Mouse (Mus musculus) midbrain, postnatal 0 days (tissue): ENCODE data around the gene Nyap1. TPM values are rescaled to one million over a fixed set of nuclear protein-coding genes. Genes with fewer than 3 reads are reported as not detected.

Source experiments
- ATAC-seq: fragments of 200-750 bp; cut with Nextera tagmentation; 2 replicates; pipeline ENCODE4 v1.8.0; 2017; ENCODE audit warnings: moderate number of reproducible peaks, mild to moderate bottlenecking, moderate TSS enrichment, moderate library complexity; ENCODE audit not compliant: low FRiP score
- DNase-seq: peaks from one replicate; pipeline ENCODE4 v3.0.0-alpha.2; 2015; ENCODE audit warnings: low spot score
- H3K27ac ChIP-seq: fragments of 300-500 bp; sonication (generic); 2 replicates; pipeline ENCODE4 v1.5.1; 2014; ENCODE audit warnings: low read depth, mild to moderate bottlenecking, low read length, mixed read lengths
- H3K27me3 ChIP-seq: fragments of 300-500 bp; sonication (generic); 2 replicates; pipeline ENCODE4 v1.6.1; 2014; ENCODE audit warnings: low read length, control low read depth, mixed read lengths; ENCODE audit not compliant: insufficient read depth
- H3K36me3 ChIP-seq: fragments of 300-500 bp; sonication (generic); 2 replicates; pipeline ENCODE4 v1.6.1; 2014; ENCODE audit warnings: low read length, control low read depth, mixed read lengths; ENCODE audit not compliant: insufficient read depth
- H3K4me1 ChIP-seq: fragments of 300-500 bp; sonication (generic); 2 replicates; pipeline ENCODE4 v1.6.1; 2014; ENCODE audit warnings: mild to moderate bottlenecking, control low read depth, antibody characterized with exemption, low read length, mixed read lengths; ENCODE audit not compliant: insufficient read depth
- H3K4me2 ChIP-seq: fragments of 300-500 bp; sonication (generic); 2 replicates; pipeline ENCODE4 v1.6.1; 2014; ENCODE audit warnings: low read depth, mild to moderate bottlenecking, low read length, mixed read lengths; ENCODE audit not compliant: poor library complexity, severe bottlenecking
- H3K4me3 ChIP-seq: fragments of 300-500 bp; sonication (generic); 2 replicates; pipeline ENCODE4 v1.5.1; 2014; ENCODE audit warnings: low read depth, mild to moderate bottlenecking, low read length, moderate library complexity
- H3K9ac ChIP-seq: fragments of 300-500 bp; sonication (generic); replicated peaks from 2 replicates; pipeline ENCODE4 v1.6.1; 2014; ENCODE audit warnings: mild to moderate bottlenecking, low read length, moderate library complexity, mixed read lengths; ENCODE audit not compliant: poor library complexity, severe bottlenecking
- H3K9me3 ChIP-seq: fragments of 300-500 bp; sonication (generic); 2 replicates; pipeline ENCODE4 v1.6.1; 2016; ENCODE audit warnings: low read length, control low read depth
- CTCF ChIP-seq: IDR thresholded peaks from 2 replicates; pipeline ENCODE4 v1.5.1; 2016; ENCODE audit warnings: antibody characterized with exemption, mild to moderate bottlenecking
- WGBS: fragments of 180-500 bp; shearing (Covaris S2); extraction: QIAGEN DNeasy Blood & Tissue Kit; methylation state at CpG from one replicate; pipeline ENCODE4 v1.1.7; 2014; 5-methylcytosine and 5-hydroxymethylcytosine counted together
- polyA plus RNA-seq: library from polyadenylated mRNA; unstranded; fragments of >200 nt; fragmentation: Nextera tagmentation; extraction: Ambion mirVana; gene quantifications from 2 replicates; pipeline ENCODE4 v1.2.1, GENCODE M21; 2015
- total RNA-seq: library from RNA; depleted of rRNA; stranded (reverse); fragments of >200 nt; gene quantifications from 2 replicates; pipeline ENCODE4 v1.2.3, GENCODE M21; 2014

Gene Nyap1
- total and polyA plus RNA-seq, 2 experiments from 2014 or later = 50.1 to 261 TPM

DNA sequence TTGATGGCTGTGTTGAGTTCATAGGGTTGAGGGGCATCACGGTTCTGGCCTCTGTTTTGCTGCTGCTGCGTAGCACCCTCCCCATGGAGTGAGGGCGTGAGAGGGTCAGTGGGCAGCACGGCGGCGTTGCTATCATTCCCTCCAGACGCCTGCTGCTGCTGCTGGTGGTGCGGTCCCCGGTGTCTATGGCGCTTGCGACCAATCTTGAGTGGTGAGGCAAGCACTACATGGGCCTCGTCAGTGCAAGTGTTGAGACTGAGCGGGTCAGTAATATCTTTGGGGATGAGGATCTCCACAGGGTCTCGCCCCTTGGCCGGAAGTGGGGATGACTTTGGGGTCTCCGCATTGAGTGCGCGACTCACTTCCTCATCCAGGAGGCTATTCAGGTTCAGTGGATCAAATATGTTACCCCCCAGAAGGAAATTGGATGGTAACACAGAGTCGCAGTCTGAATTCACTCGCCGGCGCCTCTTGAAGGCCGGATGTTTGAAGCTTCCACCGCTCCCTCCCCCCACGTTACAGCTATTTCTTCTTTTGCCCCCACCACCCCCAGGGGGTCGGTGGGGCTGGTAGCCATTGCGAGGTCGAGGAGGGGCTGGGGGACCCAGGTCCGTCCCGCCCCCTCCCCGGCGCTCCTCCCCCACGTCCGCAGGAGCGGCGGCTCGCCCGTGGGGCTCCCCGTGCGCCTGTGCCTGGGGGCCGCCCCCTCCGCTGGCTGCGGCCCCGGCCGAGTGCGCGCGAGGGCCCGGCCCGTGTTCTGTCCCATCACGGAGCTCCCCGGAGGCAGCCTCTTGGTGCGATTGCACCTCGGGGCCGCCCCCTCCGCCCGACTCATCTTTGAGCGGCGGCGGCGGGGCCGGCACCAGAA is 44.0 kb upstream of the Nyap1 start:
- DNase-seq (peak; percentile 54), ATAC-seq (0 out of 2 replicates have a peak, but pooled peaks have one; percentile 0)
- Histone ChIP-seq H3K9ac (peak overlapping the region; percentile 89), H3K36me3 (peaks cover 29% of the 10 kb centered on the region), H3K4me2 (peak overlapping the region; percentile 77), H3K27ac (peak overlapping the region; percentile 97), H3K27me3 (no peaks in the 10 kb centered on the region), H3K4me3 (peak overlapping the region; percentile 64), H3K4me1 (peaks cover 25% of the 10 kb centered on the region), H3K9me3 (no peaks in the 10 kb centered on the region)
- 2% methylated on average over 48 of the region's 62 CpGs for WGBS
- no peak for TF ChIP-seq CTCF

DNA sequence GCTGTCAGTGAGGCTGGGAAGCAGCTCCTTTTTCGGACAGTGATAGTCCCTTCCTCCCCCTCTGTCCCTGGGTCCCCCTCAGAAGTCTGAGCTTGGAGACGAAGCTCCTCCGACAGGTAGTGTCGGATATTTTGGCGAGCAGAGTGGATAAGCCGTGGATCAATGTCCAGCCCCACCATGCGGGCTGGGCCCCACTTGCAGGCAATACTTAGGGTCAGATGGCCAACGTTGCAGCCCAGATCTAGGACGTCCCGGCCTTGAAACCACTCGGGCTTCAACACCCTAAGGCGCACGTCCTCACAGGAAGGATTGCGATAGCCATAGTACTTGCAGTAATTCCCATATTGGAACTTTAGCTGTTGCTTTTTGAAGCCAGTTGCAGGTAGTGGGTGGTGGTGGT is 43.1 kb upstream of the Nyap1 start:
- Histone ChIP-seq H3K9ac (peak overlapping the region; percentile 89), H3K4me1 (peaks cover 25% of the 10 kb centered on the region), H3K4me2 (peak overlapping the region; percentile 77), H3K27me3 (no peaks in the 10 kb centered on the region), H3K27ac (0 out of 2 replicates have a peak overlapping the region, but pooled peaks have one; percentile 97), H3K9me3 (no peaks in the 10 kb centered on the region), H3K4me3 (peak overlapping the region; percentile 64), H3K36me3 (peaks cover 29% of the 10 kb centered on the region)
- TF ChIP-seq CTCF = no peak
- WGBS = 82% methylated on average over 14 of the region's 14 CpGs
- ATAC-seq (no peak), DNase-seq (no peak)

DNA sequence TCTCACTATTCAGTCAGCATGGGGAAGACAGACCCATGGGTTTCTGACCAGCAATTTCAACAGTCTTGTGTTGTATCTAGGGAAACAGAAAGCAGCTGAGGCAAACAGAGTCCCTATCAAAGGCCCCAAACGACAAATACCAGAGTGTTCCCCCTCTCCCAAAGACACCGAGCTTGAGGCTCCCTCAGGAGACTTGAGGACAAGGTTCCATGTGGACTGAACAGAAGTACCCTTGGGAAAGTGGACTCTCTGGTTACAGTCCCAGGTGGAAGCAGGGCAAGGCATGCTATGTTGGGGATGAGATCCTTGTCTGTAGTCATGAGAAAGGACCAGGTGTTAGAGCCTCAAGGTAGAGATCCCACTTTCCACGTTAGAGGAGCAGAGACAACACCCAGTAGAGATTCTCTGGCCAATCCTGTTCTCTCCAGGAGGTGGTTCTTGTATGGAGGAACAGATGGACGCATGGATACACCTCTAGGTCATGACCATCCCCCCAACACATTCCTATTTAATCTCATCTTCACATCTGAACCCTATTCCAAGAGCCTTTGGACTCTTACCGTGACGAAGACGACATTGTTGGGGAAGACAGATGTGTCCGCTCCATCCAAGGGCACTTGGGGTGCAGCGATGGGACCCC is 42.6 kb upstream of the Nyap1 start:
- H3K4me1 ChIP-seq = peaks cover 25% of the 10 kb centered on the region
- peak overlapping the region; percentile 77 for H3K4me2 ChIP-seq
- TF ChIP-seq CTCF = no peak
- no peaks in the 10 kb centered on the region for H3K27me3 ChIP-seq
- peaks cover 29% of the 10 kb centered on the region for H3K36me3 ChIP-seq
- H3K27ac ChIP-seq = no peak overlapping the region
- H3K9ac ChIP-seq = peak overlapping the region; percentile 89
- 67% methylated on average over 9 of the region's 9 CpGs for WGBS
- no peak for ATAC-seq
- peak overlapping the region; percentile 64 for H3K4me3 ChIP-seq
- no peak for DNase-seq
- H3K9me3 ChIP-seq = no peaks in the 10 kb centered on the region

- Histone ChIP-seq H3K4me1 (peaks cover 23% of the 10 kb centered on the region), H3K4me2 (peak overlapping the region; percentile 77), H3K9me3 (no peaks in the 10 kb centered on the region), H3K27ac (no peak overlapping the region; the same call in 1 of the 2 replicates), H3K36me3 (peaks cover 29% of the 10 kb centered on the region), H3K27me3 (no peaks in the 10 kb centered on the region), H3K4me3 (no peak overlapping the region), H3K9ac (no peak overlapping the region; the same call in 1 of the 2 replicates)
- ATAC-seq = no peak
- DNase-seq = no peak
- no peak for TF ChIP-seq CTCF
- WGBS = 81% methylated on average over 13 of the region's 13 CpGs
Measured at GRCm38 (mm10) chr5:137782776-137783522, 41.5 kb upstream of the Nyap1 start.

DNA sequence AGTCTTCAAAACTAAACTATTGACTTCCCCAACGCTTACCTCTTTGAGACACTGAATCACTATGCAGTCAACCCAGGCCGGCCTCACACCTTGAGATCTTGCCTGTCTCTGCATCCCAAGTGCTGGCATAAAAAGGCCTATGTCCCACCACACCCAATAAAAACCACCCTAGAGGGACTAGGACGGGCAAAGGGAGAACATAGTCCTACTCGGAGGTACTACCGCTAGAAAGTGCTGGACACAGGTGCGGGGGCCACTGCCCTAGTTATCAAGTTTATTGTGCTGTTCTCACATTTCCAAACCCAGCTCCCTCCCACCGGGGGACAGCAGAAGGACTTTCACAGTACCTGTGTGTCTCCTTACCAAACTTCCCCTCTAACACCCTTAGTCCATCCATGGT is 40.3 kb upstream of the Nyap1 start:
- ATAC-seq = no peak
- H3K36me3 ChIP-seq = peaks cover 29% of the 10 kb centered on the region

More for the DNA sequence above, 40.3 kb upstream of the Nyap1 start:
- no peak for TF ChIP-seq CTCF
- Histone ChIP-seq H3K27me3 (no peaks in the 10 kb centered on the region), H3K4me3 (no peak overlapping the region), H3K9me3 (no peaks in the 10 kb centered on the region), H3K4me2 (no peak overlapping the region), H3K9ac (no peak overlapping the region), H3K4me1 (peaks cover 22% of the 10 kb centered on the region), H3K27ac (no peak overlapping the region)
- DNase-seq = no peak
- WGBS = 94% methylated on average over 7 of the region's 7 CpGs
